Mouse (Mus musculus): ENCODE measurements around the gene Rnf224.

GRCm38 (mm10) chr2:25286314-25286713, 49.7 kb upstream of the Rnf224 start:
- TF ChIP-seq MAZ (IDR thresholded peaks at IDR 0.05; ENCODE audit: low read depth, low read length) (no peak), GABPA (IDR thresholded peaks at IDR 0.05; ENCODE audit: low read depth, low read length) (no peak), MAX (IDR thresholded peaks at IDR 0.05; ENCODE audit: low read length) (no peak), ZMIZ1 (IDR thresholded peaks at IDR 0.05; ENCODE audit: low read depth, low read length) (no peak), ZKSCAN1 (IDR thresholded peaks at IDR 0.05; ENCODE audit: low read depth, low read length) (no peak), POLR2AphosphoS2 (IDR thresholded peaks at IDR 0.05; ENCODE audit: low read length) (no peak), SMC3 (IDR thresholded peaks at IDR 0.05; ENCODE audit: low read depth, low read length) (no peak), POLR2A (IDR thresholded peaks at IDR 0.05; ENCODE audit: control insufficient read depth in 1 of 2, insufficient read depth in 1 of 2, low read depth in 1 of 2, low read length in 2 of 2, poor library complexity in 1 of 2) (no peak)
